27 mouse cellular contexts compared by ENCODE assay signal in the genomic region with DNA sequence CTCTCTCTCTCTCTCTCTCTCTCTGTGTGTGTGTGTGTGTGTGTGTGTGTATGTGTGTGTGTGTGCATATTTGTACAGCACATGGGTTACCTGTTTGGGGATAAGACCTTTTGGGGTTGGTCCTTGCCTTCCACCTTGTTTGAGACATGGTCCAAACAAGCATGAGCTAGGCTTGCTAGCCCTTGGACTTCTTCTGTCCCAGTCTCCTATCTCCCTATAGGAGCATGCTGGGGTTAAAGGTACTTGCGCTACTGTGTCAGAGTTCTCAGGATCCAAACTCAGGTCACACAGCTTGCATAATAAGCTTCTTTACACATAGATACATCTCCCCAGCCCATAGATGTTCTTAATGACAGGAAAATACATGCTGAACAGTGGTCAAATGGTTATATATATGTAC. TPM values are rescaled to one million over a fixed set of nuclear protein-coding genes. Genes with fewer than 3 reads are reported as not detected.
DNase-seq lines count a peak whose midpoint lies in the region; ATAC-seq and TF ChIP-seq lines count a peak whose summit lies in the region.
"Had no signal": no experiment of that assay in that cellular context is flagged by ENCODE, and none has a peak within 500 bp of the region (broad histone marks: within the 10 kb centered on the region; RNA-seq: fewer than 3 reads in every experiment).

No protein-coding gene starts in this region.

- no peaks in the 10 kb centered on the region for H3K4me1 ChIP-seq in liver, embryonic 16.5 days (ENCODE audit: control insufficient read depth, low read depth, low read length)
- H3K4me1 ChIP-seq in liver, embryonic 11.5 days (replicated peaks; ENCODE audit: control insufficient read depth, insufficient read depth, low read length) = no peaks in the 10 kb centered on the region
- peaks cover 11% of the 10 kb centered on the region for H3K4me1 ChIP-seq in embryonic fibroblast, embryonic 13.5 days (ENCODE audit: control insufficient read depth, insufficient read depth, low read length)
- H3K4me1 ChIP-seq in intestine, embryonic 16.5 days (ENCODE audit: control insufficient read depth, insufficient read depth, low read length) = peaks cover 11% of the 10 kb centered on the region; the same call in 1 of the 2 replicates
- H3K4me1 ChIP-seq in stomach, postnatal 0 days (replicated peaks; ENCODE audit: control insufficient read depth, insufficient read depth) = no peaks in the 10 kb centered on the region
- H3K4me1 ChIP-seq: forebrain, embryonic 12.5 days; hindbrain, embryonic 15.5 days; liver, embryonic 15.5 days; midbrain, embryonic 12.5 days; neural tube, embryonic 13.5 days had no signal

- DNase-seq in liver, embryonic 11.5 days (ENCODE audit: low spot score) = no peak
- DNase-seq in stomach, postnatal 0 days (ENCODE audit: low spot score) = no peak
- DNase-seq in ovary, postnatal 14 days (ENCODE audit: low spot score) = no peak
- DNase-seq: adrenal gland, adult 8-10 months; B cell, adult 2 months; cerebellum, adult 2 months; cerebellum, postnatal 14 days; forebrain, postnatal 0 days; kidney, adult 9 months; kidney, postnatal 10 days; layer of hippocampus, postnatal 36 days; left cerebral cortex, postnatal 4 days; spleen, adult 18-20 months had no signal

- no peak overlapping the region for H3K4me3 ChIP-seq in liver, embryonic 16.5 days (ENCODE audit: low read depth, low read length)
- H3K4me3 ChIP-seq in liver, embryonic 11.5 days (ENCODE audit: low read depth, low read length) = no peak overlapping the region
- no peak overlapping the region for H3K4me3 ChIP-seq in embryonic fibroblast, embryonic 13.5 days (ENCODE audit: insufficient read depth, low read length)
- H3K4me3 ChIP-seq in intestine, embryonic 16.5 days (ENCODE audit: low read length) = no peak overlapping the region
- no peak overlapping the region for H3K4me3 ChIP-seq in stomach, postnatal 0 days (ENCODE audit: low read depth, low read length)
- H3K4me3 ChIP-seq: forebrain, embryonic 12.5 days; hindbrain, embryonic 10.5 days; hindbrain, embryonic 15.5 days; liver, embryonic 15.5 days; midbrain, embryonic 12.5 days; neural tube, embryonic 13.5 days had no signal

- no peak overlapping the region for H3K9ac ChIP-seq in liver, embryonic 16.5 days (ENCODE audit: low read depth, low read length)
- no peak overlapping the region for H3K9ac ChIP-seq in liver, embryonic 11.5 days (ENCODE audit: low read depth, low read length)
- H3K9ac ChIP-seq in intestine, embryonic 16.5 days (ENCODE audit: low read depth, low read length) = no peak overlapping the region
- H3K9ac ChIP-seq in stomach, postnatal 0 days (ENCODE audit: low read length) = no peak overlapping the region
- H3K9ac ChIP-seq: forebrain, embryonic 12.5 days; forebrain, postnatal 0 days; hindbrain, embryonic 15.5 days; liver, embryonic 15.5 days; midbrain, embryonic 12.5 days; neural tube, embryonic 13.5 days had no signal

- ATAC-seq in liver, embryonic 16.5 days (ENCODE audit: low read depth) = 0 out of 2 replicates have a peak, but pooled peaks have one; percentile 16
- ATAC-seq in liver, embryonic 11.5 days (replicated peaks; ENCODE audit: low FRiP score) = no peak
- peak; percentile 64 for ATAC-seq in intestine, embryonic 16.5 days
- ATAC-seq in stomach, postnatal 0 days (ENCODE audit: low FRiP score, low TSS enrichment) = peak; percentile 33; the same call in 1 of the 2 replicates
- ATAC-seq: forebrain, postnatal 0 days; inflammation-experienced regulatory T-cells, adult 6 months had no signal

- H3K4me2 ChIP-seq in liver, embryonic 16.5 days (ENCODE audit: low read depth, low read length) = no peak overlapping the region
- no peak overlapping the region for H3K4me2 ChIP-seq in liver, embryonic 11.5 days
- H3K4me2 ChIP-seq in intestine, embryonic 16.5 days (ENCODE audit: low read depth, low read length) = no peak overlapping the region
- H3K4me2 ChIP-seq in stomach, postnatal 0 days (replicated peaks; ENCODE audit: low read depth) = no peak overlapping the region
- H3K4me2 ChIP-seq: forebrain, embryonic 12.5 days; heart, embryonic 11.5 days; hindbrain, embryonic 15.5 days; liver, embryonic 15.5 days; midbrain, embryonic 12.5 days; neural tube, embryonic 13.5 days had no signal

- no peak overlapping the region for H3K27ac ChIP-seq in liver, embryonic 16.5 days (ENCODE audit: low read length)
- no peak overlapping the region for H3K27ac ChIP-seq in liver, embryonic 11.5 days (ENCODE audit: low read depth, low read length)
- H3K27ac ChIP-seq in embryonic fibroblast, embryonic 13.5 days (ENCODE audit: insufficient read depth, low read length) = 0 out of 2 replicates have a peak overlapping the region, but pooled peaks have one; percentile 24
- H3K27ac ChIP-seq in intestine, embryonic 16.5 days (ENCODE audit: low read length) = no peak overlapping the region; the same call in 1 of the 2 replicates
- H3K27ac ChIP-seq in stomach, postnatal 0 days (replicated peaks) = no peak overlapping the region; the same call in 1 of the 2 replicates
- H3K27ac ChIP-seq: forebrain, embryonic 12.5 days; hindbrain, embryonic 10.5 days; hindbrain, embryonic 15.5 days; liver, embryonic 15.5 days; midbrain, embryonic 12.5 days; neural tube, embryonic 13.5 days had no signal

- WGBS in liver, embryonic 16.5 days (ENCODE audit: insufficient replicate concordance) = 81% methylated on average over 1 of the region's 1 CpGs
- WGBS in liver, embryonic 11.5 days = 96% methylated on average over 1 of the region's 1 CpGs
- 94% methylated on average over 1 of the region's 1 CpGs for WGBS in intestine, embryonic 16.5 days
- WGBS in stomach, postnatal 0 days = 89% methylated on average over 1 of the region's 1 CpGs

- no peak for TF ChIP-seq CTCF in embryonic fibroblast, embryonic 13.5 days (IDR thresholded peaks at IDR 0.05; ENCODE audit: borderline replicate concordance, insufficient read depth, low read length)
- no peak for TF ChIP-seq CTCF in stomach, postnatal 0 days (IDR thresholded peaks at IDR 0.05; ENCODE audit: low read depth)

- H3K36me3 ChIP-seq in liver, embryonic 16.5 days (ENCODE audit: control insufficient read depth, insufficient read depth) = no peaks in the 10 kb centered on the region
- no peaks in the 10 kb centered on the region for H3K36me3 ChIP-seq in liver, embryonic 11.5 days (ENCODE audit: control insufficient read depth, insufficient read depth, low read length)
- H3K36me3 ChIP-seq in intestine, embryonic 16.5 days (ENCODE audit: control insufficient read depth, insufficient read depth, low read length) = no peaks in the 10 kb centered on the region
- no peaks in the 10 kb centered on the region for H3K36me3 ChIP-seq in stomach, postnatal 0 days (ENCODE audit: control insufficient read depth, insufficient read depth, low read length)
- H3K36me3 ChIP-seq: forebrain, embryonic 12.5 days; G1E; hindbrain, embryonic 10.5 days; hindbrain, embryonic 15.5 days; liver, embryonic 15.5 days; midbrain, embryonic 12.5 days; neural tube, embryonic 13.5 days had no signal

- no peak for TF ChIP-seq POLR2A in embryonic fibroblast, embryonic 13.5 days (IDR thresholded peaks at IDR 0.05; ENCODE audit: low read depth, low read length)

- H3K27me3 ChIP-seq in liver, embryonic 16.5 days (ENCODE audit: control insufficient read depth, insufficient read depth, low read depth, low read length) = no peaks in the 10 kb centered on the region
- H3K27me3 ChIP-seq in liver, embryonic 11.5 days (replicated peaks; ENCODE audit: control insufficient read depth, insufficient read depth, low read length) = no peaks in the 10 kb centered on the region
- H3K27me3 ChIP-seq in intestine, embryonic 16.5 days (replicated peaks; ENCODE audit: control insufficient read depth, insufficient read depth, low read length) = no peaks in the 10 kb centered on the region
- no peaks in the 10 kb centered on the region for H3K27me3 ChIP-seq in stomach, postnatal 0 days (ENCODE audit: control insufficient read depth, insufficient read depth, low read length)
- H3K27me3 ChIP-seq: CH12.LX; forebrain, embryonic 12.5 days; hindbrain, embryonic 15.5 days; liver, embryonic 15.5 days; midbrain, embryonic 12.5 days; neural tube, embryonic 13.5 days had no signal

- H3K9me3 ChIP-seq in liver, embryonic 16.5 days (replicated peaks; ENCODE audit: control insufficient read depth, low read length) = no peaks in the 10 kb centered on the region
- H3K9me3 ChIP-seq in liver, embryonic 11.5 days (ENCODE audit: control insufficient read depth, low read length) = no peaks in the 10 kb centered on the region
- H3K9me3 ChIP-seq in intestine, embryonic 16.5 days (ENCODE audit: control insufficient read depth, low read length) = no peaks in the 10 kb centered on the region
- no peaks in the 10 kb centered on the region for H3K9me3 ChIP-seq in stomach, postnatal 0 days (ENCODE audit: control insufficient read depth, low read length)
- H3K9me3 ChIP-seq: forebrain, embryonic 12.5 days; G1E; hindbrain, embryonic 10.5 days; hindbrain, embryonic 15.5 days; liver, embryonic 15.5 days; midbrain, embryonic 12.5 days; neural tube, embryonic 13.5 days had no signal

- no peak for TF ChIP-seq EP300 in stomach, postnatal 0 days (optimal IDR thresholded peaks at IDR 0.05)

RNA-seq across cellular contexts. Expression of gene Ston1, which starts 17.2 kb away (rescaled TPM):
- 0.91 and 0.96 TPM in 2 replicates for polyA plus RNA-seq in liver, embryonic 16.5 days (2015; fragmentation: Nextera tagmentation; extraction: Ambion mirVana)
- 2.8 and 2.9 TPM in 2 replicates for polyA plus RNA-seq in liver, embryonic 11.5 days (2014; fragmentation: Nextera tagmentation; extraction: Ambion mirVana)
- 88.3 and 103 TPM in 2 replicates for polyA plus RNA-seq in embryonic fibroblast, embryonic 13.5 days (2011; ENCODE audit: insufficient read length, low read depth, missing spikeins)
- polyA plus RNA-seq in intestine, embryonic 16.5 days (2015; fragmentation: Nextera tagmentation; extraction: Ambion mirVana) = 3.9 and 4.3 TPM in 2 replicates
- polyA plus RNA-seq in stomach, postnatal 0 days (2015; fragmentation: Nextera tagmentation; extraction: Ambion mirVana) = 3.1 and 5.1 TPM in 2 replicates

RNA-seq across cellular contexts. Expression of gene Gtf2a1l, which starts 53.7 kb away (rescaled TPM):
- not detected in 2 replicates for polyA plus RNA-seq in liver, embryonic 16.5 days (2015; fragmentation: Nextera tagmentation; extraction: Ambion mirVana)
- 0.14 TPM in 1 of 2 replicates, not detected in the other for polyA plus RNA-seq in liver, embryonic 11.5 days (2014; fragmentation: Nextera tagmentation; extraction: Ambion mirVana)
- polyA plus RNA-seq in embryonic fibroblast, embryonic 13.5 days (2011; ENCODE audit: insufficient read length, low read depth, missing spikeins) = not detected in 2 replicates
- 0.11 and 0.22 TPM in 2 replicates for polyA plus RNA-seq in intestine, embryonic 16.5 days (2015; fragmentation: Nextera tagmentation; extraction: Ambion mirVana)
- polyA plus RNA-seq in stomach, postnatal 0 days (2015; fragmentation: Nextera tagmentation; extraction: Ambion mirVana) = 0.08 TPM in 1 of 2 replicates, not detected in the other
- polyA plus RNA-seq: forebrain, embryonic 12.5 days; G1E; large intestine, adult 2 months; liver, embryonic 15.5 days; neural tube, embryonic 13.5 days had no signal

Comparison
In these comparisons a context has a peak if more than half of its experiments do, and no peak if none do; other contexts are left out.
1. RNA of gene Ston1, which starts 17.2 kb away (polyA plus RNA-seq): 88.3 to 103 TPM in embryonic fibroblast, embryonic 13.5 days; 3.1 to 5.1 TPM in stomach, postnatal 0 days, 3.9 to 4.3 TPM in intestine, embryonic 16.5 days, 2.8 to 2.9 TPM in liver, embryonic 11.5 days and 0.91 to 0.96 TPM in liver, embryonic 16.5 days; every median in the first group is over 10 times any median in the second.